Mouse (Mus musculus) embryo, embryonic 9.5 days (tissue): ENCODE data around the gene Cartpt.
"Not testable (repeated sequence)": the region's sequence is repeated elsewhere in the genome, so short reads cannot be mapped to it uniquely, and the experiment has no call there.

Experiments used
- DNase-seq: peaks from one replicate; pipeline ENCODE4 v3.0.0-alpha.2; 2017; ENCODE audit errors: extremely low spot score

Gene Cartpt

DNA sequence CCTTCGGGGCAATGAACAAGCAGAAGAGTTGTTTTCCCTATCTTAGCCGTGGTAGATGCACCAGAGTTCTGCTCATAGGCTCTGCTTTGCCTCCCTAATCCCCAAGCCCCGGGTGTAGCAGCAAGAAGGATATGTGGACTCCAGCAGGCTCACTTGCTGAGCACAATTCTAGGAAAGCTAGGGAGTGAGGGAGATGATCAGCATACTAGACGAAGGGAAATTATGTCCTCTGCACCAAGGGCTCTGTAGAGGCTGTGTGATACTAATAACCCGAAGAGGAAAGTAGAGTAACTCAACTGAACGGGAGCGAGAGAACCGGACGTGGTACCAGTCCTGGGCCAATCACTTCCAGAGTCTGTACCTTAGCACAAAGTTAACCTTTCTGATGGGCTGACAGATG lies at the start of gene Cartpt:
TSS of gene Cartpt (minus strand) at position 127 of the 400 bp plus-strand sequence.
- no peak for DNase-seq

DNA sequence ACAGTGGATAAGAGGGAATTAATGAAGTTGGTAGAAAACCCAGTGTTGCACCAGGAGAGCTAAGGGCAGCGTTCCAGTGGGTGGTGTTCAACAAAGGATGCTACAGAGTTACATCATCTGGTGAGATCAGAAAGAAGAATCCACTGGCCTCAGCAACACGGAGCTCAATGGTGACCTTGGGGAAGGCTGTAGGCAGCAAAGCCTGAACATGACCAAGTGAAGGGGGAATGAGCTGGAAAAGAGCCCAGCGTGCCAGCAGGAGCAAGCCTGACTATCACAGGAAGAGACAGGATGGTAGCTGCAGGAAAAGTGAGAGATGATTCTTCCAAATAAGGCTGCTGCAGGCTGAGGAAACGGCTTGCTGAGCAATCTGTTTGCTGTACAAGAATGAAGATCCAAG lies 46.5 kb upstream of the Cartpt start:
- DNase-seq: no peak

DNA sequence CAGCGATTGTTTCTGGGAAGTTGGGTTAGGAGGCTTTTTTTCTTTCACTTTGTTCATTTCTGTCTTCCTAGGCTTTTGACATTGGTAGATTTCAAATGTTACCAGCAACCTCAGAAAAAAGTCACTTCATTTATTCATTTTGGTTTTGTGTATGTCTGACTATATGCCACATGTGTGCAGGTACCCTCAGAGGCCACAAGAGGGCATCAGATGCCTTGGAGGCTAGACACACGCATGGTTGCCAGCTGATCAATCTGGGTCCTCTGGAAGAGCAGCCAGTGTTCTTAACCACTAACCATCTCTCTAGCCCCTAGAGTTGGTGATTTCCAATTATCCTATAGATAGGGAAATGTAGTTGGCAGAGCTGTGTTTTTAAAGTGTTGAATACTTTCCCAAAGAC lies 42.6 kb upstream of the Cartpt start:
- no peak for DNase-seq

DNA sequence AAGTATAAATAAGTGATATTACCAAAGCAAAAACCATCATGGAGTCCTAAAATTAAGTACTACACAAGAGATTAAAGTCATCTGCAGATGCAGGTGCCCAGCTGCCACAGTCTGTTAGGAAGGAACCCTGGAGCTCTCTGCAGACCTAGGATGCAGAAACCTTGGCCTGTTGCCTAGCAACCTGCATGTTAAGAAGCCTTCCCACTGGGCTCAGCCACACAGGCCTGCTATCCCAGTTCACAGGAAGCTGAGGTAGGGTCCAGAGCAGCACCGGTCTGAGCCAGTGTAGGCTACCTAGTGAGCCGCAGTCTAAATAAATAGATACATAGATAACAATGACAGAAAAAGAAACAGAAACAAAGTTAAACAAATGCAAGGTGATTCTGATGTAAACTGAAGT lies 39.7 kb upstream of the Cartpt start:
- no peak for DNase-seq

DNA sequence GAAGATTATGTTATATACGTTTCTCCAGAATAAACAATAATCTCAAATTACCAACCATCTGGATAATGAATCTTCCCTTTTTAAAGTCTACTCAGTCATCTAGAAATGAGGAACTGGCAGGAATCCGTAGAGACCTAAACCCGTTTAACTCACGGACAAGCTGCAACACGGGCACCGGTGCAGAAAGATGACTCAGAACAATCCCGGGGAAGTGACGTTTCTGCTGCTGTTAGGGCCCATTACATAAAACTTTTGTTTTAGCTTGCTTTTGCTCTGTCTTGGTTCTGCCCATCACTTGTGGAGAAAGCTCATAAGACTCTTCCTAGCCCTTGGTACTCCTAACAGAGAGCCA lies 38.4 kb upstream of the Cartpt start:
- no peak for DNase-seq

DNA sequence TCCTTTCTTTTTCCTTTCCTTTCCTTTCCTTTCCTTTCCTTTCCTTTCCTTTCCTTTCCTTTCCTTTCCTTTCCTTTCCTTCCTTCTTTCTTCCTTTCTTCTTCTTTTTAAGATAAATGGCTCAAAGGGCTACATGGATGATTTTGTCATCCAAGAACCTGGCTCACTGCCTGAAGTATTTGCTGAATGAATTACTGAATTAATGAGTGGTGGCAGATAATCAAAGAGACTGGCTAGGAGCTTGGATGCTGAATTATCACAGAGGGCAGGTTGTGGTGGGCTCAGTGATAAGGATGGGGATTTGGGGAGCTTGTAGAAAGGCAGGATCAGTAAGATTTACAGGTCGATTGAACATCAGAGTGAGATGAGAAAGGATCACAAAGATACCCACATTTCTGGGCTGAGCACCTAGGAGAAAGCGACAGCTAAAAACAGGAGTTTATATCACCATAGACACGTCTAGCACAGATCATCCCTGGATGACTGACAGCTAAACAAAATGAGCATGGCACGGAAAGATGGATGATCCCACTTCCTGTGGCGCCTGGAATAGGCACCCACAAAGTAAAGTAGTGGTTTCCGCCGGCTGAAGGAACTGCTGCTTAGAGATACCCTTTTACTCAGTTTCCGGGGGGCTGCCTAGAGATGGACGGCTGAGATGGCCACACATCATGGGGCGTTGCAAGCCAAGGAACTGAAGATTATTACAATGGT lies 37.9 kb upstream of the Cartpt start:
- DNase-seq: no peak

DNA sequence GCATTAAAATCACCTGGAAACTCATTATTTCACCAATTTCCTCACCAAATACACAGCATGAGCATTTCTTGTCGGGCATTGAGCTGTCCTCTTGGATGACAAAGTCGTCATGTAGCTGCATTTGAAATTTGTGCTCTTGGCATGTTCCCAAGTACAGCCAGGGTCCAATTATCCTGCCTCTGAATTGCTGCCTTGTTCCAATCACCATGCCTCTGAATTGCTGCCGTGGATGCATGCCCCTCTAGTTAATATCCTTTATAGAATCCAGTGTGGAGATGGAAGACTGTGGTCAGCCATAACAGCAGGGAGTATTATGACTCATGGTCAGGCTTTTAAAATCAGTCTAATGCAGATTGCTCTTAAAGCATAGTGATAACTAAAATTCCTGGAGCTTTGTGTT lies 36.9 kb upstream of the Cartpt start:
- no peak for DNase-seq

DNA sequence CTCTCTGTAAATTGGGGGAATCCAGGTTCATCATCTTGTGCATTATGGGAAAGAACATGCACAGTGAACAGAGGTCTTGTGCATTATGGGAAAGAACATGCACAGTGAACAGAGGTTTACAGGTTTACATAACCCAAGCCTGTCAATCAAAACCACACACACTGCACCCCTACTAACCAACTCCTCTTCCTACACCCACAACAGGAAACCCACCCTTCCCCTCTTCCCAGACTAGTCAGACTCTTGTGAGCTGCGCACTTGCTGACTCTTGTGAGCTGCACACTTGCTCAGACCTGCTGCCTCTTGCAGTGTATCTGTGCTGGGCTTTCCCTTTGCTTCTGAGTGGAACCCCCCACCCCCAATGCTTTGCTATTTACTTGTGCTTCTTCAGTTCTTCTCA lies 31.5 kb upstream of the Cartpt start:
- no peak for DNase-seq

DNA sequence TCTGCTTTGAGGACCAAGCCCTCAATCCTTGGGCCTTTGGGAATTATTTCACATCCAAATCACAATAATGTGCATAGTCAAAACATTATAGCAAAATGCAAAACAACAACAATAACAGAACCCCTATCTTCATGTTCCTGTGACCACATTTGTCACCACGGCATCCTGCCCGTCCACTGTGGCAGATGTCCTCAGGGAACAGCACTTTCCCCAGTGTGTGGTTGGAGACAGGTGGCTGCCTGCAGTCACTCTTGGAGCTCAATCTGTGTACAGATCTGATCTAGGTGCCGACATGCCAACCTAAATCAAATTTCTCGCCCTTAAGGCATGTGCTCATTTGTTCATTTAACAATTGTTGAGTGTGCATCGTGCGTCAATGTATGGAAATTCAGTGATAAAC lies 30.6 kb upstream of the Cartpt start:
- DNase-seq: no peak

DNA sequence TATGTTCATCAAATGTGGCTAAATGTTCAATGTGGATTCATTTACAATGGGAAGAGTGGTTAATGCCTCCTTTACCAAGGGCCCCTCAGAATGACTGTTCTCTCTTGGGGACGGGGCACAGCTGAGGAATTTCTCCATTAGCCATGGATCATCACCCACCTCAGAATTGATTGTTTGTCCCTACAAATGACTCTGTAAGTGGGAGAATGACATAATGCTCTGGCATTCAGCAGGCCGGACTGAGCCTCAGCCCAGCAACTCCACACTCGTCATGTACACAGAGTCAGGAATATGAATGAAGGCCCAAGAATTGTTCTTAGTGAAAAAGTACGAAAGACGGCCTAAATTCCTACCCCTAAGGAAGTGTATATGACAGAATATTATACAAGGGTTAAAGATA lies 25.4 kb upstream of the Cartpt start:
- DNase-seq: no peak

DNA sequence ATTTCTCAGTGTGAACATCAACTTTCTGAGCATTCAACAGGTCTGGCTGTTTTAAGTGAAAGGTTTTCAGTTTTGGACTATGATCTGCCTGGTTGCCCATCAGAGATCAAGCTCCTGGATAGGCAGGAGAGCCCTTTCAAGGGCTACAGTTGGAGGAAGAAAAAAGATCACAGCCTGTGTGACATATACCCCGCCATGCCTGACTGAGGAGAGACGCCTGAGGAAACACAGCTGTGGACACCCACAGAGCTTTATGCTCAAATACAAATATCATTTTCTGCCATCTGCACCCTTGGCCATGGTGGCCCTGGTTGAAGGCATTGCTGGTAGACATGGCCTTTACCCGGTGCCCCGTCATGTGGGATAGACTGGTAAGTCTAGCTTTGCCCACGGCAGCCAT lies 14.7 kb upstream of the Cartpt start:
- DNase-seq: no peak

DNA sequence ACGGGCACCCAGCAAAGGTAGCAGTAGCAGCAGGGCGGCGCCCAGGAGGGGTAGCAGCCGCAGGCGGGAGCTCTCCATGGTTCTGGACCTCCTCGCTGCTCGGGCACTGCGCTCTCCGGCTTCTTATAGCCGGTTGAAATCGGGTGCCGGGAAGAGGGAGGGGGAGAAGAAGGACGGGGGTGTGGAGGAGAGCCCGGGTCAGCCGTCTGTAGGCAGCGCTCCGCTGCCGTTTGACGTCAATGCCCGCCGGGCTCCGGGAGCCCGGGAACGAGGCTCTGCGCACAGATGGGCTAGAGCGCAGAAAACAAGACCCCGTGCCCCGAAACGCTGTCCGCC lies 366 bp downstream of the Cartpt start:
- peak; percentile 78 for DNase-seq

DNA sequence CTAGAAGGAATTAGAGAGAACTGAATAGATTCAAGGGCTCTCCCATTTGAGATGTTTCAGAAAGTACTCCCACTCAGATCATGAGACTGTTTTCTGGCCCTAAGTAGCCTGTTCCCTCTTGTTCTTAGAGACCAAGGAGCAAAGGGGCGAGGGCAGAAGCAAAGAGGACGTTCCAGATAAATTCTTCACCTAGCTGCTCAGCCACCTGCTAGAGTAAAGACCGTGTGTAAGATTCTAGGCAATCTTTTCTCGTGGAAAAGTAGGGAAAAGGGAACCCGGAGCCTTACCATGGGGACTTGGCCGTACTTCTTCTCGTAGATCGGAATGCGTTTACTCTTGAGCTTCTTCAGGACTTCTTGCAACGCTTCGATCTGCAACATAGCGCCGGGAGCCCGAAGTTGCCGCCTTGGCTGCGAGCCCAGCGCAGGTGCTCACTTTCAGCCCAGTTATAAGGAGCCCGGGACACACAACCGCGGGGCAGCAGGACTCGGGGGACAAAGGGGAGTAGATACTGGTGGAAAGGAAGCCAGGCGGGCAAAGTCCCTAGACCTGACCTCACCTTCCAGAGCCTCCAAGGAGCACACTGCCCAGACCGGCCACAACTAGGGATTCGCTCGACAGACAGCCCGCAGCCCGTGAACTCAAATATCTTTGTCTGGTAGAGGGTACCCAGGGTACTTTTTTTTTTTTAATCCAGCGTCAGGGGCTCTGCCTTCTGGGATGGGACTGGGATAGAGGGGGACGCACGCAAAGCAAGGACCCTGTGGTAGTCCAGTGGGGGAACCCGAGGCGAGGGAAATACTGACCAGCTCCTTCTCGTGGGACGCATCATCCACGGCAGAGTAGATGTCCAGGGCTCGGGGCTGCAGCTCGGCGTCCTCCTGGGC lies 978 bp downstream of the Cartpt start:
- peak; percentile 22 for DNase-seq

DNA sequence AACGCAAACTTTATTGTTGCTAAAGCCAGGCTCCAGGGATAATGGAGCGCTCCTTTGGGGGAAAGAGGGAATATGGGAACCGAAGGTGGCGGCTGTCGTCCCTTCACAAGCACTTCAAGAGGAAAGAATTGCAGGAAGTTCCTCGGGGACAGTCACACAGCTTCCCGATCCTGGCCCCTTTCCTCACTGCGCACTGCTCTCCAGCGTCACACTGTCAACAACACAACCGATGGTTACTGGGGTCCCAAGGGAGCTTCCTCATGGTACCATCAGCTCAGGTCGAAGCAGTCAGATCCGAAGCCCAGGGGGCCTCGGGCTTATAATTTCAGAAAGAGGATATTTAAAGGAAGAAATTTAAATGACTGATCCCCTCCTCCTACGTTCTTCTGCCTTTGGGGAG lies 2.1 kb downstream of the Cartpt start:
- DNase-seq: peak; percentile 10

DNA sequence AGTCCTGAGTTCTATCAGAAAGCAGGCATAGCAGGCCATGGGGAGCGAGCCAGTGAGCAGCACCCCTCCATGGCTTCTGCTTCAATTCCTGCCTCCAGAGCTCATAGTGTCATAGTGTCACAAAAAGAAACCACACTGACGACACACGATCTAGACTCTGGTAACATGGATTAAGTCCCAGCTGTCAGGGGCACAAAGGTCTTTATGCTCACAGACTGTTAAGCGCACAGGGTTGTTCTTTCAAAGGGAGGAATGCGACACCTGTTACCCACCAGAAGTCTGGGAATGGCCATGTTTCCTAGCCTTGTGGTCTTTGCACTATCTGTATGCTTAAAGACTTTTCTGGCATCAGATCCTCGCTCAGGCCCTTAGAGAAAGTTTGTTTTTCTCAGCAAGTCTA lies 15.3 kb downstream of the Cartpt start:
- DNase-seq: no peak

DNA sequence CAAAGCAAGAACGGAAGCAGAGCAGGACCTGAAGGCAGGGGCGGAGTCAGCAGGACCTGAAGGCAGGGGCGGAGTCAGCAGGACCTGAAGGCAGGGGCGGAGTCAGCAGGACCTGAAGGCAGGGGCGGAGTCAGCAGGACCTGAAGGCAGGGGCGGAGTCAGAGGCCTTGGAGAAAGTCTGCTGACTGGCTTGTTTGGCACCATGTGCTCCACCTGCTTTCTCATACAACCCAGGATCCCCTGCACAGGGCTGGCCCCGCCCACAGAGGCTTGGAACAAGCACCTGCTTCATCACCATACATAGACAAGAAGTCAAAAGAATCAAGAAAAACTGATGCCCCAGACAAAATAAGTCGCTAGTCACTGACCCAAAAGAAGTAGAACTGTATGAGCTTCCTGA lies 19.1 kb downstream of the Cartpt start:
- DNase-seq: not testable (repeated sequence)

DNA sequence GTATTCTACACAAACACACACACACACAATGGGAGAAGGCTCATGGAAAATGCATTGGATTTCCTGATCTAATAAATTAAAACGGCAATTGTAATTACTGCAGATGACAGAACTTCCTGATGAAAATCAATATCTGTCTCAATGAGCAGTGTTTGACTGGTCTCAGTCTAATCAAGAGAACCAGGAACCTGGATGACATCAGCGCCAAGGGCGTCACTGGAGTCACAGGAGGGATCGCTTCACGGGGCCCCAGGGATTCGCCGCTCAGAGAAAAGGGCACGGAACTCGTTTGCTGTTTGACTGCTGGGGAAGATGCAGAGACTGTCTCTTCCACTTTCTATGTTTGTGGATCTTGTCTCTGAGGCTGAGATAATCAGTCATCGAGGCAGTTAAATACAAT lies 21.2 kb downstream of the Cartpt start:
- no peak for DNase-seq

DNA sequence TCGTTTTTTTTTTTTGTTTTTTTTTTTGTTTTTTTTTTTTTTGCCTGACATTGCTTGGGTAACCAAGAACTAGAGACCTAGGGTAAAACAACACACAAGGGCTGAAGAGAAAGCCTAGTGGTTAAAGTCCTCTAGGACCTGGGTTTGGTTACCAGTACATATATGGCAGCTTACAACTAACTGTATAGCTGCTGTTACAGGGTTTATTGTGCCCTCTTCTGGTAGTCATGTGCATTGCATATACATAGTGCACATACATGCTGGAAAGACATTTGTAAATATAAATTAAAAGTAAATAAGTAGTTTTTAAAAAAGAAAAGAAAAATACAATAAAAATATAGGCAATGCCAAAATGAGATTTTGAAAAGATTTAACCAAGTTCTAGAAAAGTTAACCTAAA lies 28.8 kb downstream of the Cartpt start:
- no peak for DNase-seq

DNA sequence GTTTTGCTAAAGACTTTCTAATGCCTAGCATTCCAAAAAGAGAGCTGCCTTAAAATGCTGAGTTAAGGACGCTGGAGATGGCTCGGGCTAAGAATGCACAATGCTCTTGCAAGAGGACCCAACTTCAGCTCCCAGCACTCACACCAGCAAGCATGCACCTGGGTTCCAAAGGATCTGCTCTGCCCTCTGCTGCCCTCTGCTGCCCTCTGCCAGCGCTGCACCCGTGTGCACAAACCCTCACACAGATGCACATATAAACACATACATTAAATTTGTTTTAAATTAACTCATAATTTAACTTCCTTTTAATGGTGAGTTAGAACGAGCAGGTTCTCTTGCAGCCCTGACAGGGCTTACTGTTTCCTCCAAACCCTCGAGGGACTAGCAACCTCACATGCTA lies 32.5 kb downstream of the Cartpt start:
- DNase-seq: no peak

DNA sequence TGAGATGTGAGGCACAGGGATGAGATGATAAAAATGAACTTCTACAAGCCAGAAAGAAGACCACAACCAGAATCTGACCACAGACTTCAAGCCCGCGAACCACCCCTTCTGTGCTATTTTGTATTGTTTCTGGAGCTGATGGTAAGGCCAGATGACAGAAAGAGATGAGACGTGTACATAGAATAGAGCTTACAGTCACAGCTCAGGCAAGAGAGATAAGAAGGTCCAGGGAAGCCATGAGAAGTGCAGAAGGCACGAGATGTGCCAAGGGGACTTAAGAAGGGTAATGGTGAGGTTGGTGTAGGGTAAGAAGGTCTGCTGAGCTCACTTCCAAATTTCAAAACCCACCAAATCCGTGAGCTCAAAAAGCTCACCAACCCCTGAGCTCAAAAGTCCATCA lies 36.6 kb downstream of the Cartpt start:
- DNase-seq: no peak

DNA sequence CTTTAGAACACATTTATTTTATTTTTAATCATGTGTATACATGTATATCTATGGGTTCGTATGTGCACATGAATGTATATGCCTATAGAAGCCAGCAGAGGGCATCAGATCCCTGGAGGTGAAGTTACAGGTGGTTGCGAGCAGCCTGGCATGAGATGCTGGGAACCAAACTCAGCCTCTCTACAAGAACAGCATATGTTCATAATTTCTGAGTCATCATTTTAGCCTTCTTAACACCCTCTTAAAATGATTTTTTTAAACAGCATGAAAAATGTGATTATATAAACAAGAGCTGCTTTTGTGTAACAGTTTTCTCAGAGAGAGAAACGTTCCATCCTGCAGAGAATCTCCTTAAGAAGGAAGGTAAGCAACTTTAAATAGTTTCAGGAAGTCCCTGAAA lies 40.2 kb downstream of the Cartpt start:
- DNase-seq: no peak

DNA sequence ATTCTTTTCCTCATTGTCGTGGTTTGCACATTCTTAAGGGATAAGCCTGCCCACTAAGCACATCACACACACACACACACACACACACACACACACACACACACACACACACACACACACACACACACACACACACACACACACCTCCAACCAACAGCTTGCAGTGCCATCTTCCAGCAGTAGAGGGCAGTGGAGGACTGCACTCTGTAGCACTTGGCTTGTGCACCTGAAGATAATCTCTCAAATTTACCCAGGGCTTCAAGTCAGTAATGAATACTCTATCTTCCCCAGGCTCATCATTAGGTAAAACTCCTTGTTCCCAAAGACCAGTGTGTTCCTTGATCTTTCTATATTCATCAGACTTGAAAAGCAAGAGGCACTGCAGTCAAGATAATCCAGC lies 41.8 kb downstream of the Cartpt start:
- DNase-seq: peak; percentile 60

DNA sequence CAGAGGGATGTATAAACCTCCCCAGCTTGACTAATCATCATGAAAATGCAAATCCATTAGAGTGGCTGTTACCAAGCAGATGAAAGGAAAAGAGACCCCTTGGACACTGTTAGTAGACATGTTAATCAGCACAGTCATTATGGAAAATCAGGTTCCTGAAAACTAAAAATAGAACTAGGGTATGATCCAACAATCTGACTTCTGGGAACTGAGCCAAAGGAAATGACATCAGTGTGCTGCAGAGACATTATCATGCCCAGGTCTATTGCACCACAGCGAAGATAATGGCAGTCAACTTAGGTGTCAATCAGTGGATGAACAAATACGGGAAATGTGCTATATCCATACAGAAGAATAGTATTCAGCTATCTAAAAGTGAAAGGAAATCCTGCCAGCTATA lies 43.0 kb downstream of the Cartpt start:
- DNase-seq: no peak

DNA sequence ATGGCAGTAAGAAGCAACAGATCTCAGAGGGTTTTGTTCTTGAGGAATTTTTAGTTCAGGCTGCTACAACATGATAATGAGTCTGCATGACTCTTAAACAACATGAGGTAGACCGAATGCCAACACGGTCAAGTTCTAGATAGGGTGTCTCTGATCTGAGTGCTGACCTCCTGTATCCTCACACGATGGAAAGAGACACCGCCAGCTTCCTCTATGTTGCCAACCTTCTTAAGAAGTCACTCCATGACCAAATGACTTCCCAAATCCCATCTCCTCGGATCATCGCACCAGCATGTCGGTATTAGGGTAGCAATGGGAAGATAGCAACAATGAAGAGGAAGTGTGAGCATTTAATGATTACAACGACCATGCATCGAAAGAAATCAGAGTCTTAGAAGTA lies 43.6 kb downstream of the Cartpt start:
- no peak for DNase-seq
